Mouse (Mus musculus): ENCODE data around the gene Fam151b. TPM values are rescaled to one million over a fixed set of nuclear protein-coding genes. Genes with fewer than 3 reads are reported as not detected.

Fam151b gene
- total and polyA plus RNA-seq, 3 experiments: 0.12 to 1.4 TPM; not detected in 1

- Histone ChIP-seq H3K9ac (ENCODE audit: control insufficient read depth, low read depth, low read length, poor library complexity, severe bottlenecking) (no peak overlapping the region), H3K4me3 (ENCODE audit: control insufficient read depth in 1 of 2, insufficient read depth in 1 of 2, low read depth in 2 of 2, low read length in 2 of 2) (peak overlapping the region; percentile 33 to 43; a peak in 2 of 4 replicates), H3K27ac (ENCODE audit: control insufficient read depth, low read depth, low read length) (no peak overlapping the region), H3K4me1 (ENCODE audit: control insufficient read depth in 1 of 2, insufficient read depth in 2 of 2, low read length in 2 of 2) (no peaks in the 10 kb centered on the region), H3K36me3 (ENCODE audit: control insufficient read depth in 1 of 2, insufficient read depth in 2 of 2, low read length in 2 of 2) (no peaks in the 10 kb centered on the region), H3K27me3 (ENCODE audit: control insufficient read depth in 1 of 2, insufficient read depth in 2 of 2, low read length in 2 of 2) (no peaks in the 10 kb centered on the region), H3K79me2 (ENCODE audit: control insufficient read depth, insufficient read depth, low read length, poor library complexity) (no peaks in the 10 kb centered on the region), H3K9me3 (replicated peaks; ENCODE audit: insufficient read depth, low read length) (no peaks in the 10 kb centered on the region)
- DNase-seq (ENCODE audit: low read depth, low spot score): peak; percentile 53
- no peak for TF ChIP-seq MAFK (IDR thresholded peaks at IDR 0.05; ENCODE audit: borderline replicate concordance, low read depth, low read length)
- TF ChIP-seq RAD21 (IDR thresholded peaks at IDR 0.05; ENCODE audit: low read depth, low read length): peak; percentile 61
- peak; percentile 73; the same call in 1 of the 2 replicates for TF ChIP-seq MYC (IDR thresholded peaks at IDR 0.05; ENCODE audit: low read depth, low read length)
- no peak for TF ChIP-seq POLR2AphosphoS2 (IDR thresholded peaks at IDR 0.05; ENCODE audit: low read length)
- TF ChIP-seq MAX (IDR thresholded peaks at IDR 0.05; ENCODE audit: low read length): 0 out of 2 replicates have a peak, but pooled peaks have one; percentile 43
- no peak for TF ChIP-seq GABPA (IDR thresholded peaks at IDR 0.05; ENCODE audit: low read depth, low read length)
- TF ChIP-seq USF2 (IDR thresholded peaks at IDR 0.05; ENCODE audit: borderline replicate concordance in 1 of 2, insufficient read depth in 1 of 2, low read depth in 1 of 2, low read length in 2 of 2): no peak
- peak; percentile 75 for TF ChIP-seq SMC3 (IDR thresholded peaks at IDR 0.05; ENCODE audit: low read depth, low read length)
- no peak for TF ChIP-seq BHLHE40 (IDR thresholded peaks at IDR 0.05; ENCODE audit: borderline replicate concordance, low read depth, low read length)
- TF ChIP-seq CTCF (IDR thresholded peaks at IDR 0.05 in 2 of 3, conservative IDR thresholded peaks at IDR 0.05 in 1 of 3; ENCODE audit: control insufficient read depth in 1 of 3, insufficient read depth in 1 of 3, low read depth in 2 of 3, low read length in 3 of 3, poor library complexity in 1 of 3, severe bottlenecking in 1 of 3): peak; percentile 42 to 88 (median 64)
- no peak for TF ChIP-seq RCOR1 (IDR thresholded peaks at IDR 0.05; ENCODE audit: low read depth, low read length)
These were observed 467 bp downstream of the Fam151b start for GRCm38 (mm10) chr13:92483348-92483747.

GRCm38 (mm10) chr13:92470151-92470550 is 13.7 kb downstream of the Fam151b start:
- no peak overlapping the region for H3K4me3 ChIP-seq (ENCODE audit: control insufficient read depth in 1 of 2, insufficient read depth in 1 of 2, low read depth in 2 of 2, low read length in 2 of 2)
- no peak overlapping the region for H3K9ac ChIP-seq (ENCODE audit: control insufficient read depth, low read depth, low read length, poor library complexity, severe bottlenecking)
- H3K9me3 ChIP-seq (replicated peaks; ENCODE audit: insufficient read depth, low read length): no peaks in the 10 kb centered on the region
- H3K79me2 ChIP-seq (ENCODE audit: control insufficient read depth, insufficient read depth, low read length, poor library complexity): no peaks in the 10 kb centered on the region
- no peaks in the 10 kb centered on the region for H3K36me3 ChIP-seq (ENCODE audit: control insufficient read depth in 1 of 2, insufficient read depth in 2 of 2, low read length in 2 of 2)
- no peak for TF ChIP-seq GABPA (IDR thresholded peaks at IDR 0.05; ENCODE audit: low read depth, low read length)
- TF ChIP-seq MYC (IDR thresholded peaks at IDR 0.05; ENCODE audit: low read depth, low read length): no peak
- no peak for TF ChIP-seq KAT2A (conservative IDR thresholded peaks at IDR 0.05; ENCODE audit: low read depth, low read length)
- TF ChIP-seq TCF12 (IDR thresholded peaks at IDR 0.05; ENCODE audit: low read depth, low read length): no peak
- no peak for TF ChIP-seq UBTF (IDR thresholded peaks at IDR 0.05; ENCODE audit: borderline replicate concordance, insufficient read depth, low read depth, low read length)
- no peak for TF ChIP-seq MAFK (IDR thresholded peaks at IDR 0.05; ENCODE audit: borderline replicate concordance, low read depth, low read length)
- no peak for TF ChIP-seq CHD2 (IDR thresholded peaks at IDR 0.05; ENCODE audit: low read length)
- TF ChIP-seq E2F4 (IDR thresholded peaks at IDR 0.05; ENCODE audit: borderline replicate concordance, low read depth, low read length): no peak
- no peak for TF ChIP-seq HCFC1 (IDR thresholded peaks at IDR 0.05; ENCODE audit: low read depth, low read length)
- TF ChIP-seq ELF1 (IDR thresholded peaks at IDR 0.05; ENCODE audit: low read depth, low read length): no peak
- no peak for TF ChIP-seq MYB (IDR thresholded peaks at IDR 0.05; ENCODE audit: low read depth, low read length)
- no peak for TF ChIP-seq TAL1 (IDR thresholded peaks at IDR 0.05; ENCODE audit: low read length)
- no peaks in the 10 kb centered on the region for H3K27me3 ChIP-seq (ENCODE audit: control insufficient read depth in 1 of 2, insufficient read depth in 2 of 2, low read length in 2 of 2)
- H3K27ac ChIP-seq (ENCODE audit: control insufficient read depth, low read depth, low read length): no peak overlapping the region
- no peaks in the 10 kb centered on the region for H3K4me1 ChIP-seq (ENCODE audit: control insufficient read depth in 1 of 2, insufficient read depth in 2 of 2, low read length in 2 of 2)
- no peak for DNase-seq (ENCODE audit: low read depth, low spot score)
